Mouse (Mus musculus): Measurements from ENCODE around the gene Elovl2. TPM values are rescaled to one million over a fixed set of nuclear protein-coding genes. Genes with fewer than 3 reads are reported as not detected.
"Not testable (repeated sequence)": the region's sequence is repeated elsewhere in the genome, so short reads cannot be mapped to it uniquely, and the experiment has no call there.

The Elovl2 gene
- polyA plus RNA-seq, 1 experiment from 2014 or later: 43.5 TPM

- H3K9me3 ChIP-seq (ENCODE audit: control insufficient read depth, low read length): no peaks in the 10 kb centered on the region
- no peaks in the 10 kb centered on the region for H3K4me1 ChIP-seq (ENCODE audit: control insufficient read depth, insufficient read depth, low read length)
- H3K9ac ChIP-seq (replicated peaks; ENCODE audit: low read depth, low read length): no peak overlapping the region
- no peaks in the 10 kb centered on the region for H3K27me3 ChIP-seq (ENCODE audit: control insufficient read depth, insufficient read depth, low read length)
- no peak overlapping the region for H3K4me2 ChIP-seq (ENCODE audit: low read depth, low read length)
- H3K4me3 ChIP-seq (ENCODE audit: low read depth, low read length): no peak overlapping the region
- no peak for ATAC-seq (ENCODE audit: low read depth)
- no peak overlapping the region for H3K27ac ChIP-seq (ENCODE audit: low read depth, low read length)
- no peaks in the 10 kb centered on the region for H3K36me3 ChIP-seq (ENCODE audit: control insufficient read depth, insufficient read depth, low read length)
- 87% methylated on average over 5 of the region's 5 CpGs for WGBS
These were observed 31.5 kb upstream of the Elovl2 start for GRCm38 (mm10) chr13:41251667-41252066.

DNA sequence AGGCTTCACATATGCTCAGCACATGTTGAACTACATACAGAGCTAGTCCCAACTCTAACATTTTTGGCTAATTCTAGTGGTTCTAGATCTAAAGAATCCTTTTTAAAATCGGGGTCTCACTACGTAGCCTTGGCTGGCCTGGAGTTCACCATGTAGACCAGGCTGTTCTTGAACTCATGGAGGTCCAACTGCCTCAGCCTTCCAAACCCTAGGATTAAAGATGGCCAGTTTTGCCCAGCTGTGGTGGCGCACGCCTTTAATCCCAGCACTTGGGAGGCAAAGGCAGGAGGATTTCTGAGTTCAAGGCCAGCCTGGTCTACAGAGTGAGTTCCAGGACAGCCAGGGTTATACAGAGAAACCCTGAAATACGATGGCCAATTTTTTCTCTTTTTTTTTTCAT is 31.0 kb upstream of the Elovl2 start:
- not testable (repeated sequence) for H3K4me1 ChIP-seq (ENCODE audit: control insufficient read depth, insufficient read depth, low read length); H3K9me3 ChIP-seq (ENCODE audit: control insufficient read depth, low read length); H3K4me3 ChIP-seq (ENCODE audit: low read depth, low read length); H3K27me3 ChIP-seq (ENCODE audit: control insufficient read depth, insufficient read depth, low read length); H3K27ac ChIP-seq (ENCODE audit: low read depth, low read length); H3K9ac ChIP-seq (replicated peaks; ENCODE audit: low read depth, low read length); H3K36me3 ChIP-seq (ENCODE audit: control insufficient read depth, insufficient read depth, low read length); ATAC-seq (ENCODE audit: low read depth)
- WGBS: 94% methylated on average over 5 of the region's 5 CpGs
- H3K4me2 ChIP-seq (ENCODE audit: low read depth, low read length): peak overlapping the region; percentile 57

- H3K9me3 ChIP-seq (ENCODE audit: control insufficient read depth, low read length): no peaks in the 10 kb centered on the region
- H3K4me3 ChIP-seq (ENCODE audit: low read depth, low read length): peak overlapping the region; percentile 77
- H3K36me3 ChIP-seq (ENCODE audit: control insufficient read depth, insufficient read depth, low read length): no peaks in the 10 kb centered on the region
- H3K9ac ChIP-seq (replicated peaks; ENCODE audit: low read depth, low read length): peak overlapping the region; percentile 89
- no peaks in the 10 kb centered on the region for H3K27me3 ChIP-seq (ENCODE audit: control insufficient read depth, insufficient read depth, low read length)
- H3K4me1 ChIP-seq (ENCODE audit: control insufficient read depth, insufficient read depth, low read length): no peaks in the 10 kb centered on the region
- peak overlapping the region; percentile 57 for H3K4me2 ChIP-seq (ENCODE audit: low read depth, low read length)
- WGBS: 2% methylated on average over 27 of the region's 27 CpGs
- H3K27ac ChIP-seq (ENCODE audit: low read depth, low read length): peak overlapping the region; percentile 90
- ATAC-seq (ENCODE audit: low read depth): no peak
These were observed 30.2 kb upstream of the Elovl2 start for GRCm38 (mm10) chr13:41250318-41250981.

GRCm38 (mm10) chr13:41249538-41250317 is 29.5 kb upstream of the Elovl2 start, which contains the start of gene Smim13:
Gene Smim13, plus strand, starts transcription at chr13:41249844.
- Histone ChIP-seq H3K9me3 (ENCODE audit: control insufficient read depth, low read length) (no peaks in the 10 kb centered on the region), H3K36me3 (ENCODE audit: control insufficient read depth, insufficient read depth, low read length) (no peaks in the 10 kb centered on the region), H3K4me1 (ENCODE audit: control insufficient read depth, insufficient read depth, low read length) (no peaks in the 10 kb centered on the region), H3K27ac (ENCODE audit: low read depth, low read length) (peak within 1 kb of the TSS; percentile 90), H3K9ac (replicated peaks; ENCODE audit: low read depth, low read length) (peak within 1 kb of the TSS; percentile 89), H3K4me2 (ENCODE audit: low read depth, low read length) (peak within 1 kb of the TSS; percentile 57), H3K4me3 (ENCODE audit: low read depth, low read length) (peak within 1 kb of the TSS; percentile 77), H3K27me3 (ENCODE audit: control insufficient read depth, insufficient read depth, low read length) (no peaks in the 10 kb centered on the region)
- ATAC-seq (ENCODE audit: low read depth): peak; percentile 99
- under 1% methylated on average over 58 of the region's 78 CpGs for WGBS

DNA sequence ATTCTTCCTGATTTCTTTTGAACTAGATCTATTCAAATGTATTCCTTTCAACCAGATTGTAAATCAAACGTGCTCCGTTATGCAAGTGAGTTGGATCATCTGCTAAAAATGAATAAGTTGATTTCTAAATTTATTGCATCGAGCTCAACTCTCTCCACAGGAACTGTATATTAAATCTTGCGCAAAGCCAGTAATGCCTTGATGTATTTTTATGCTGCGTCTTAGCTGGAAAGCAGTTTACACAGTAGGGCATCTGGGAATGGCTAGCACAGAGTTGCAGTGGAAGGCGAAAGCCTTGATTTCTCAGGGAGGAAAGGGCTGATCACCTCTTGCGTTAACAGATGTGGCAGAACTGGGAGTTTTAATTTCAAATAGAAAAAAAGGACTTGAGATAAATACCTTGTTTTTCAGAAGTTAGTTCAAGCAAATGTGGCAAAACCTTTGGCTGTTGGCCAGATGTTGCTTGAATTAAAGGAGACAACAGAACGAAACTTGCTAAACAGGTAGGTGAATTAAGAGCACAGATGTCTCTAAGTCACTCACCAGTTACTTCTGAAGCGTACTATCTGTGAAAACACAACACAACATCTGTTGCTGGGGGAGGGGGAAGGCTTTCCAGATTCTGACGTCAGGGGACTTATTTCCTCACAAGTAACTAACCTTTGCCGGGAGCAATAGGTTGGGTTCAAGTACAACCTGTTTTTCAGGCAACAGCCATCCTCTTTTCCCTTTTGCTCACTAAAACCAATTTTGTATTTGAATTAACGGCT is 28.7 kb upstream of the Elovl2 start:
- peak overlapping the region; percentile 43 for H3K4me2 ChIP-seq (ENCODE audit: low read depth, low read length)
- H3K9me3 ChIP-seq (ENCODE audit: control insufficient read depth, low read length): no peaks in the 10 kb centered on the region
- peak overlapping the region; percentile 77 for H3K4me3 ChIP-seq (ENCODE audit: low read depth, low read length)
- 0 out of 2 replicates have a peak overlapping the region, but pooled peaks have one; percentile 13 for H3K27ac ChIP-seq (ENCODE audit: low read depth, low read length)
- no peaks in the 10 kb centered on the region for H3K36me3 ChIP-seq (ENCODE audit: control insufficient read depth, insufficient read depth, low read length)
- ATAC-seq (ENCODE audit: low read depth): peak; percentile 11; the same call in 1 of the 2 replicates
- H3K27me3 ChIP-seq (ENCODE audit: control insufficient read depth, insufficient read depth, low read length): no peaks in the 10 kb centered on the region
- WGBS: 37% methylated on average over 12 of the region's 12 CpGs
- peak overlapping the region; percentile 26; the same call in 1 of the 2 replicates for H3K9ac ChIP-seq (replicated peaks; ENCODE audit: low read depth, low read length)
- H3K4me1 ChIP-seq (ENCODE audit: control insufficient read depth, insufficient read depth, low read length): no peaks in the 10 kb centered on the region

DNA sequence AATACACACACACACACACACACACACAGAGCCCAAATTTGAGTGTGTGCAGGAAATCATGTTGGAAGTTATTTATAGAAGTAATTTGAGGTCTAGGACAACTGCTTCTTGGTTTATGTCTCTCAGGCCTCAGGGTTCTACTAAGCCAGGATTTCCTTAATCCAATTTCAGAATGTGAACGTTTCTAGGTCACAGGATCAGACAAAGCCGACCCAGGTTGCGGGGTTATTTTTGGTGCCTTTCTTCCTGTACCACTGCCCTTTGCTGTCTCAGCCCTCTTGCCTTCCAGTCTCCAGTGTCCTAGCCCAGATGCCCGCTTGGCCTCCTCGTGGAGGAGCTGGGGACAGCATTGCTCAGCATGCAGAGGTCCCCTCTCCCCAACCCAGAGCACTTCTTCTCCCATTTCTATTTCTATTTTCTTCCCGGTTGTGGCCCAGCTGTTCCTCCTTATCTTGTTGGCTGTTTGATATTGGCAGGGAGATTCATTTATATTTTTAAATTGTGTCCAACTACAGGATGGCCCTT is 24.2 kb upstream of the Elovl2 start:
- Histone ChIP-seq H3K9ac (replicated peaks; ENCODE audit: low read depth, low read length) (no peak overlapping the region), H3K36me3 (ENCODE audit: control insufficient read depth, insufficient read depth, low read length) (no peaks in the 10 kb centered on the region), H3K27me3 (ENCODE audit: control insufficient read depth, insufficient read depth, low read length) (no peaks in the 10 kb centered on the region), H3K4me1 (ENCODE audit: control insufficient read depth, insufficient read depth, low read length) (no peaks in the 10 kb centered on the region), H3K4me2 (ENCODE audit: low read depth, low read length) (no peak overlapping the region), H3K27ac (ENCODE audit: low read depth, low read length) (no peak overlapping the region), H3K4me3 (ENCODE audit: low read depth, low read length) (no peak overlapping the region), H3K9me3 (ENCODE audit: control insufficient read depth, low read length) (no peaks in the 10 kb centered on the region)
- no peak for ATAC-seq (ENCODE audit: low read depth)
- whole genome bisulfite sequencing: 73% methylated on average over 6 of the region's 6 CpGs

DNA sequence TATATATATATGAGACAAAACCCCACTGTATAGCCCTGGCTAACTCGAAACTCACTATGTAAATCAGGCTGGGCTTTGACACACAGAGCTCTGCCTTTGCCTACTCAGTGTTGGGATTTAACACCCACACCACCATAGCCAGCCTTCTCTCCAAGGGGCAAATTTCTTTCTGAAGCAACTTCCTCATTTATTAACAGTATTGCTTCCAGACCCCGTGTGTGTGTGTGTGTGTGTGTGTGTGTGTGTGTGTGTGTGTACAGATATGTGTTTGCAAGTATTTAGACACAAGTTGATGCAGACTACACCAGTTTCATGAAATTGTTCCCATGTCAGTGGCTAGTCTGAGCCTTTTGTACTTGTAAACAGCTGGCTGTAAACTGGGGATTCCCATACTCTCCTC is 21.4 kb upstream of the Elovl2 start:
- Histone ChIP-seq H3K27ac (ENCODE audit: low read depth, low read length) (no peak overlapping the region), H3K4me3 (ENCODE audit: low read depth, low read length) (no peak overlapping the region), H3K4me1 (ENCODE audit: control insufficient read depth, insufficient read depth, low read length) (no peaks in the 10 kb centered on the region), H3K36me3 (ENCODE audit: control insufficient read depth, insufficient read depth, low read length) (no peaks in the 10 kb centered on the region), H3K4me2 (ENCODE audit: low read depth, low read length) (no peak overlapping the region), H3K9ac (replicated peaks; ENCODE audit: low read depth, low read length) (no peak overlapping the region), H3K27me3 (ENCODE audit: control insufficient read depth, insufficient read depth, low read length) (no peaks in the 10 kb centered on the region), H3K9me3 (ENCODE audit: control insufficient read depth, low read length) (no peaks in the 10 kb centered on the region)
- 74% methylated on average over 2 of the region's 2 CpGs for WGBS
- ATAC-seq (ENCODE audit: low read depth): no peak

GRCm38 (mm10) chr13:41238805-41239130 is 18.6 kb upstream of the Elovl2 start:
- peak; percentile 54; the same call in 1 of the 2 replicates for ATAC-seq (ENCODE audit: low read depth)
- no peak overlapping the region for H3K9ac ChIP-seq (replicated peaks; ENCODE audit: low read depth, low read length)
- H3K9me3 ChIP-seq (ENCODE audit: control insufficient read depth, low read length): no peaks in the 10 kb centered on the region
- H3K4me2 ChIP-seq (ENCODE audit: low read depth, low read length): no peak overlapping the region
- no peak overlapping the region for H3K4me3 ChIP-seq (ENCODE audit: low read depth, low read length)
- H3K27me3 ChIP-seq (ENCODE audit: control insufficient read depth, insufficient read depth, low read length): no peaks in the 10 kb centered on the region
- 17% methylated on average over 5 of the region's 5 CpGs for WGBS
- no peak overlapping the region for H3K27ac ChIP-seq (ENCODE audit: low read depth, low read length)
- no peaks in the 10 kb centered on the region for H3K36me3 ChIP-seq (ENCODE audit: control insufficient read depth, insufficient read depth, low read length)
- no peaks in the 10 kb centered on the region for H3K4me1 ChIP-seq (ENCODE audit: control insufficient read depth, insufficient read depth, low read length)
